Mouse (Mus musculus): ENCODE measurements around the gene Prc1. TPM values are rescaled to one million over a fixed set of nuclear protein-coding genes. Genes with fewer than 3 reads are reported as not detected.
A peak's percentile ranks its signal among the peaks of the same experiment; 100 is the strongest.
"Not testable (repeated sequence)": the region's sequence is repeated elsewhere in the genome, so short reads cannot be mapped to it uniquely, and the experiment has no call there.

The Prc1 gene
- polyA plus RNA-seq, 2 experiments: 79.9 to 111 TPM

GRCm38 (mm10) chr7:80324043-80324815 lies 30.0 kb downstream of the Prc1 start, which contains the start of gene Rccd1:
TSS of gene Rccd1 (minus strand) at chr7:80324454.
- peak within 1 kb of the TSS; percentile 63 for H3K4me3 ChIP-seq (replicated peaks; ENCODE audit: low read length)
- H3K4me2 ChIP-seq (replicated peaks; ENCODE audit: low read depth, low read length, severe bottlenecking): peak within 1 kb of the TSS; percentile 89
- peaks cover 8% of the 10 kb centered on the region for H3K4me1 ChIP-seq (ENCODE audit: control insufficient read depth, insufficient read depth, low read length)
- no peaks in the 10 kb centered on the region for H3K27me3 ChIP-seq (ENCODE audit: control insufficient read depth, insufficient read depth, low read length)
- peak; percentile 65; the same call in 1 of the 2 replicates for TF ChIP-seq POLR2A (IDR thresholded peaks at IDR 0.05; ENCODE audit: borderline replicate concordance, extremely low read depth, insufficient read depth, insufficient read length)
- H3K36me3 ChIP-seq (ENCODE audit: control insufficient read depth, insufficient read depth, low read length): peaks cover 47% of the 10 kb centered on the region
- 2% methylated on average over 38 of the region's 38 CpGs for WGBS
- ATAC-seq (ENCODE audit: low FRiP score, low read depth) (peak; percentile 100), DNase-seq (ENCODE audit: low spot score) (peak; percentile 99)
- H3K9me3 ChIP-seq (ENCODE audit: control insufficient read depth, low read length): no peaks in the 10 kb centered on the region
- peak within 1 kb of the TSS; percentile 70 for H3K27ac ChIP-seq (replicated peaks; ENCODE audit: low read depth, low read length)
- H3K9ac ChIP-seq (ENCODE audit: low read depth, low read length, severe bottlenecking): peak within 1 kb of the TSS; percentile 57

- WGBS: 37% methylated on average over 4 of the region's 5 CpGs
- Histone ChIP-seq H3K4me2 (replicated peaks; ENCODE audit: low read depth, low read length, severe bottlenecking) (peak overlapping the region; percentile 89; the same call in 1 of the 2 replicates), H3K4me3 (replicated peaks; ENCODE audit: low read length) (peak overlapping the region; percentile 63; the same call in 1 of the 2 replicates), H3K36me3 (ENCODE audit: control insufficient read depth, insufficient read depth, low read length) (peaks cover 53% of the 10 kb centered on the region)
- H3K4me1 ChIP-seq (ENCODE audit: control insufficient read depth, insufficient read depth, low read length); DNase-seq (ENCODE audit: low spot score); ATAC-seq (ENCODE audit: low FRiP score, low read depth); H3K9me3 ChIP-seq (ENCODE audit: control insufficient read depth, low read length); H3K27me3 ChIP-seq (ENCODE audit: control insufficient read depth, insufficient read depth, low read length); H3K27ac ChIP-seq (replicated peaks; ENCODE audit: low read depth, low read length); H3K9ac ChIP-seq (ENCODE audit: low read depth, low read length, severe bottlenecking): not testable (repeated sequence)
Observed at GRCm38 (mm10) chr7:80324816-80325119, 30.5 kb downstream of the Prc1 start.

GRCm38 (mm10) chr7:80325292-80325868 lies 31.1 kb downstream of the Prc1 start:
- Histone ChIP-seq H3K4me1 (ENCODE audit: control insufficient read depth, insufficient read depth, low read length) (peaks cover 8% of the 10 kb centered on the region), H3K27me3 (ENCODE audit: control insufficient read depth, insufficient read depth, low read length) (no peaks in the 10 kb centered on the region), H3K4me2 (replicated peaks; ENCODE audit: low read depth, low read length, severe bottlenecking) (no peak overlapping the region), H3K9me3 (ENCODE audit: control insufficient read depth, low read length) (no peaks in the 10 kb centered on the region), H3K27ac (replicated peaks; ENCODE audit: low read depth, low read length) (no peak overlapping the region; the same call in 1 of the 2 replicates), H3K9ac (ENCODE audit: low read depth, low read length, severe bottlenecking) (no peak overlapping the region), H3K36me3 (ENCODE audit: control insufficient read depth, insufficient read depth, low read length) (peaks cover 58% of the 10 kb centered on the region), H3K4me3 (replicated peaks; ENCODE audit: low read length) (no peak overlapping the region)
- TF ChIP-seq POLR2A (IDR thresholded peaks at IDR 0.05; ENCODE audit: borderline replicate concordance, extremely low read depth, insufficient read depth, insufficient read length): no peak
- WGBS: 96% methylated on average over 16 of the region's 16 CpGs
- DNase-seq (ENCODE audit: low spot score) (no peak), ATAC-seq (ENCODE audit: low FRiP score, low read depth) (no peak)

GRCm38 (mm10) chr7:80326076-80326475 lies 31.8 kb downstream of the Prc1 start:
- WGBS: 96% methylated on average over 19 of the region's 19 CpGs
- peaks cover 59% of the 10 kb centered on the region for H3K36me3 ChIP-seq (ENCODE audit: control insufficient read depth, insufficient read depth, low read length)
- no peak overlapping the region for H3K27ac ChIP-seq (replicated peaks; ENCODE audit: low read depth, low read length)

GRCm38 (mm10) chr7:80330278-80330677 lies 36.0 kb downstream of the Prc1 start:
- Histone ChIP-seq H3K4me1 (ENCODE audit: control insufficient read depth, insufficient read depth, low read length) (no peaks in the 10 kb centered on the region), H3K9me3 (ENCODE audit: control insufficient read depth, low read length) (no peaks in the 10 kb centered on the region), H3K27me3 (ENCODE audit: control insufficient read depth, insufficient read depth, low read length) (no peaks in the 10 kb centered on the region), H3K36me3 (ENCODE audit: control insufficient read depth, insufficient read depth, low read length) (peaks cover 98% of the 10 kb centered on the region), H3K9ac (ENCODE audit: low read depth, low read length, severe bottlenecking) (no peak overlapping the region), H3K4me2 (replicated peaks; ENCODE audit: low read depth, low read length, severe bottlenecking) (no peak overlapping the region), H3K4me3 (replicated peaks; ENCODE audit: low read length) (no peak overlapping the region), H3K27ac (replicated peaks; ENCODE audit: low read depth, low read length) (no peak overlapping the region)
- WGBS: 93% methylated on average over 8 of the region's 8 CpGs
- TF ChIP-seq POLR2A (IDR thresholded peaks at IDR 0.05; ENCODE audit: borderline replicate concordance, extremely low read depth, insufficient read depth, insufficient read length): no peak
- ATAC-seq (ENCODE audit: low FRiP score, low read depth) (no peak), DNase-seq (ENCODE audit: low spot score) (no peak)

More at GRCm38 (mm10) chr7:80326076-80326475, 31.8 kb downstream of the Prc1 start:
- ATAC-seq (ENCODE audit: low FRiP score, low read depth) (no peak), DNase-seq (ENCODE audit: low spot score) (no peak)
- TF ChIP-seq POLR2A (IDR thresholded peaks at IDR 0.05; ENCODE audit: borderline replicate concordance, extremely low read depth, insufficient read depth, insufficient read length): no peak
- Histone ChIP-seq H3K9me3 (ENCODE audit: control insufficient read depth, low read length) (no peaks in the 10 kb centered on the region), H3K4me1 (ENCODE audit: control insufficient read depth, insufficient read depth, low read length) (peaks cover 8% of the 10 kb centered on the region), H3K4me3 (replicated peaks; ENCODE audit: low read length) (no peak overlapping the region), H3K9ac (ENCODE audit: low read depth, low read length, severe bottlenecking) (no peak overlapping the region), H3K4me2 (replicated peaks; ENCODE audit: low read depth, low read length, severe bottlenecking) (no peak overlapping the region), H3K27me3 (ENCODE audit: control insufficient read depth, insufficient read depth, low read length) (no peaks in the 10 kb centered on the region)

Data from limb, embryonic 14.5 days (tissue).